Mouse (Mus musculus): ENCODE data around the gene Arl15.

The Arl15 gene

DNA sequence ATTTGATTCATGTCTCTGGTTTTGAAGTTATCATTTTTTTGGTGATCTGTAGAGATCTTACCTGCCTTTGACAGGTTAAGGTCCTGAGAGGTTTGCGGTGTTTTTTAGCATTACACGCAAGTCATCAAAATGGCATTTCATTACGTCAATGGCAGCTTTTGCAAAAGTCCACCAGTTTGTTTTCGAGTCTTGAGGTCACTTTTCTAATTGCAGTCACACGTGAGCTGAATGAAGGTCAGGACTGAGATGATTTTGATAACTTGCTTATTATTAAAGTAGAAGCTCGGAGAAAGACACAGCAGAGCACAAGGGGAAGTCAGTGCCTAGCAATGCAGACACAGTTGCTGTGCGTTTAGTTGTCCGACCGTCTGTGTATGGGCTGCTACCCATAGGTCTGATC, 8.3 kb downstream of the Arl15 start:
- no peak for DNase-seq

DNA sequence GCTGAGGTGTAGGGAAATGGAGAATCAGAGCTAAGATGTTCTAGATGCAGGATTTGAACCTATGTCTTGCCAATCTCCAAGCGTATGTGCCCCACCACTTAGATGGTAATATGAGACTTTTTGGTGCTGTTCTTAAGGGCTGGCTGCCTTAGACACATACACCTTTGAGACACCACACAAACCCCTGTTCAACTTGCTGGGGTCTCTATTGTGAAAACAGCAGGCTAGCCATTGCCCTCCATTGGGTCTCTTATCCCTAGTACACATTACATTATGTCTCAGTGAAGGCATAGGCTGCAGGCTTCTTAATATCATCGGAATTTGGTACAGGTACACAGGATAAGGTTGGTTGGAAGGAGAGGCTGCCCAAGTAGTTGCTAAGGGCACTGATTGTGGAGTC, 16.8 kb downstream of the Arl15 start:
- DNase-seq = no peak

DNA sequence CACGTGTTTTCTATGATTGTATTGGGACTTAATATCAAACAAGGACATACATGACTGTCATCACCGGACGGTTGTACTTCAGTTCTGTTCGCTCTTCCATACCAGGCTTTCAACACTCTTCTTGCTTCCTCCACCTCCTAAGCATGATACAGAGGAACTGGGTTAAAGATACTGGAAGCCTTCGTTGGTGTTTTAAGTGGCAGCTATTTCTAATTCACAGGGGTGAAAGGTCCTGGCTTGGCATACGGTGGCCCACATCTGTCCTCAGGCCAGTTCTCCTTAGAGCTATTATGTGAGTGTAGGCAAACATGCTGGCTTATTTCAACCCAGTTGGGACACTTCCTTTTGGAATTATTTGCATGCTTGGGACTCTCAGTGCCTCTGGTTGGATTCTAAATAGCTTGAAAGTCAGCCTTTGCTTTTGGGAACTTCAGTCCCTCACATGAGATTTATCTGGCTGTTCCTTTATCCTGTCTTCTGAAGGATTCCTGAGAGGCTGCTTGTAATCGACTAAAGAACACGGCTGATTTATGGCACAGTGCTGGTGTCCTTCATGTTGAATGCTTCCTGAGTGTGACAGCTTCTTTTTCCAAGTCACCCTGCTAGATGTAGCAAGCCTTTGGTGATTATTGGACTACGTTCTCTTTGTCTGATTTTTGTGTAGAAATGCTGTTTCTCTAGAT, 17.7 kb downstream of the Arl15 start:
- no peak for DNase-seq

DNA sequence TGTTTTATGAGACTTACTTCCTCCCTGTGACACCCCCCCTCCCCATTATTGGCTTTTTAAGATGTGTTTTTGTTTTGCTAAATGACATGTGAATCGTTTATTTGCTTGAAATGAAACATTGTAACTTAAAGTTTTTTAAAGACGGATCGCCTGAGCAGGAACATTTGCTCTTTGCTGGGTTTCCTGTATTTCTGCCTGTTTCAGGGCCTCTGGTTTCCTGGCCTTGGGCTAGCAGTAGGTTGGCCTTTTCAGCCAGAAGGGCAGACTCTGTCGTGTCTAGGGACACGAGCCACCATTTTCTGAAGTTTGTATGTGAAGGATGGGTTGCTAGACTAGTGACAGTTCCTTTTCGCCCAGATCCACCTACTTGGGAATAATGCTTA, 18.3 kb downstream of the Arl15 start:
- DNase-seq = no peak

DNA sequence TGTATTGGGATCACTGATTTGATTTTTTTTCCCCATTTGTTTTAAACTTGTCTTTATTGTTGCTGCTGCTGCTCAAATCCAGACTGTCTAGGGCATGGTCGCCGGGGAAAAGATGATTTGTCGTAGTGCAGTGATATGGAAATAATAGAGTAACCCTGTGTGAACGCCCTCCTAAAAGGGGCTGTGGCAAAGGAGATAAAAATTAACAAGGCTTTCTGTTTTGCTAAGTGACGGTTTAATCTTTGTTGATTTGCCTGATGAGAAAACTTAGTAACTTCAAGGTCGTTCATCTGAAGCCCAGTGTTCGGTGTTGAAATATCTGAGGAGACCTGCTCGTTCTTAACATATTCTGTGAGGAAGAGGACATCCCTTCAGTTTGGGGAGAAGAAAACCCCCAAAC, 19.8 kb downstream of the Arl15 start:
- DNase-seq = no peak

DNA sequence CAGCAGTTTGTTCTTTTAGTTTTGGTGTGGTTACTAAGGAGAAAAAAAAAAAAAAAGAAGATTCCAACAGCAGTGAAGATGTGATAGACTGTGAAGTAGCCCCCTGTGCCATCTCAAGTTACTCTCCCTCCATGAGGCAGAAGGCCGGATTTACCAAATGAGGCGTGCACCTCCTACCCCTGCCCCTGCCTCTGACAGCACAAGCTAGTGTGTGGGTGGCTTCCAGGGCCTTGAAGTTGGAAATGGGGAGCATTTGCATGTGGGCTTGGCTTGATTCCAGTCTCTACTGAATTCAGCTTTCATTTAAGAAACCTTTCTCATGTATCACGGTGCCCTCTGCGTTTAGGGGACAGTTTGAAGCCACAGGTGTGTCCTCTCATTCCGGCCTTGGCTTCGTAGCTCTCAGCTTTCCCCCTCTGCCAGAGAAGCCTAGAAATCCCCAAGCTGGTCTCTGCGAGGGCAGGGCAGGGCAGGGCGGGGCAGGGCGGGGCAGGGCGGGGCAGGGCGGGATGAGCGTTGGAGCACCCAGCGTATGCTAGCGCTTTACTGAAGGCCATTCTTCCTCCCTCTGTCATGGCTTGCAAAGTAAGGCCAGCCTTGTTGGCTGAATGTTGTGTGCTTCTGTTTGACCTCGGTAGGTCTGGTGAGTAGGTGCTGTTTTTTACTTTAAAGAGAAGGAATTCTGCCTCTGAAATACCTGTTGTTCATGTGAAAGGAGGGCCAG, 21.6 kb downstream of the Arl15 start:
- no peak for DNase-seq

DNA sequence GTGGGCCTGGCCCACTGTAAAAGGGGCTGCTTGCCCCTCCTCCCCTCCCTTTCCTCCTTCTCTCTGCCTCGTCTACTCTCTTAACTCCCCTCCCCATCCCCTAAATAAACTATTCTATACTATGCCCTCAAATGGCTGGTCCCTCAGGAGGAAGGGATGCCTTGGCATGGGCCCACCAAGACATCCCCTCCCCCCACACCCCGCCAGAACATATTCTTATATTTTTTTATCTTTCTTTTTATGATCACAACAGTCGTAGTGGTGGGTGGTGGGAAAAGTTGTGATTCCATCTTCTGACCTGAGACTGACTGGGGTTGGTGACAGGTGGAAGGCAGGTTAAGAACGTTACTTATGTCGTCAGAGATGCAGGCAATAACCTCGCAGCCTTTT, 22.1 kb downstream of the Arl15 start:
- DNase-seq = no peak

DNA sequence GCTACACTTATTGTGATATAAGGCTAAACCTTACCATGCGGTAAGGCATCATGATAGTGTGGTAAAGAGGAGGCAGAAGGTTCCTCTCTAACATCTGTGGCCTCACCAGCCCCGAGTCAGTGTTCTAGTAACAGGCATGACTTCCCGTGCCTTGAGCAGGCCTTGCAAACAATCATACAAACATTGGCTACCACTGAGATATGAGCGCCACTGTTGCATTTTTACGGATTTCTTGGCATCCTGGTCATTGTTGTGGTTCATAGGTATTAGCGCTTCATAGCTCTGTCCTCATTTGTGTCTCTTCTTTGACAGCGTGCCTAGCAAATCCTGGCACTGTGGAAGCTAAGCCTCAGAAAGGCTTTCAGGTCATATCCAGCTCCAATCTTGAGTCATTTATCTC, 24.7 kb downstream of the Arl15 start:
- no peak for DNase-seq

DNA sequence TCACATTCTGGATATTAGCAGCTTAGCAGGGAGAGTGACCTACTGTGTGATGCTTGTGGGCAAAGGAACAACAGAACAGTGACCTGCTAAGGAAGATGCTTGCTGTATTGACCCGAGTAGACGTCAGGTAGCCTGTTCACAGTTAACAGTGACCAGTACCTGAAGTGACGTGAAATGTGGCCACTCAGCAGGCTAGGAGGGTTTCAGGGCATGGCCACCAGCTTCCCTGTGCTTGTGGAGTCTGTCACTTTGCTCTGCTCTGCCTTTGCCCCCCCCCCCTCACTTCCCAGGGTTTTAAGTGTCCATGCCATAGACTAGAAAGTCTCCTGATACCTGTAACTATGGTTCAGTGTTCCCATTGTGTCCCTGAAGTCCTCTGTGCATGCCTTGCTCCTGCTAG, 25.9 kb downstream of the Arl15 start:
- no peak for DNase-seq

DNA sequence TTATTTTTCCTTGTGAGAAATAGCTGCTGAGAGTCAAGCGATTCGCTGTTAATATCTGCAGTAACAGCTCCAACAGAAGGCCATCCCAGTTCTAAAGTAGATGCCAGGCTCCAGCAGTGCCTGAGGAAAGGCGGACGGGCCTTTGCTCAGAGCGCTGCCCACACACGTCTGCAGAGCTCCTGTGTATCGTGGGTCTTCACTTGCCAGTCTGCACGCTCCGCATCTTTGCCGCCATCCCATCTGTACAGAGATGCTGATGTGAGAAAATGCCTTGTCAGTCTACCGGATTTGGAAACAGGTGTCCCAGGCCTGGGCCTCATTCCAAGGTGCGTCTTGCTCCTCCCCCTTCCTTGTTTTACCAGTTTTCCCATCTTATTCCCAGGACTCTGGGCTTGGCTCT, 27.6 kb downstream of the Arl15 start:
- DNase-seq = peak; percentile 17

DNA sequence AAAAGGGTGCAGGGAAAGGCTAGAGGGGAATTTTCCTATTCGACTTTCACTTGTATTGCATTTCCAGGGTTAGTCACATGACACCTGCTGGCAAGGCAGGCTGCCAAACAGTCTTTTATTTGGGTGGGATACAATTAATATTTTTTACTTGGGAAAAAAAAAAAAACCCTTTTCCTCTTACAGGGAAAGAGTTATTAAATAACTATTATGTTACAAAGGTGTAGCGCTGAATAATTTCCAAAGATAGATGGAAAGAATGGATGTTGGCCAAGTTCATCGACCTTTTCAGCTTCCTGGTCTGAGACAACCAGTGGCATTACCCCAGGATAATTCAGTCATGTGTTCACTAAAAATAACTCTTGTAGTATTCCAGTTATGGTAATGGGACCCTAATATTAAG, 29.7 kb downstream of the Arl15 start:
- DNase-seq = no peak

DNA sequence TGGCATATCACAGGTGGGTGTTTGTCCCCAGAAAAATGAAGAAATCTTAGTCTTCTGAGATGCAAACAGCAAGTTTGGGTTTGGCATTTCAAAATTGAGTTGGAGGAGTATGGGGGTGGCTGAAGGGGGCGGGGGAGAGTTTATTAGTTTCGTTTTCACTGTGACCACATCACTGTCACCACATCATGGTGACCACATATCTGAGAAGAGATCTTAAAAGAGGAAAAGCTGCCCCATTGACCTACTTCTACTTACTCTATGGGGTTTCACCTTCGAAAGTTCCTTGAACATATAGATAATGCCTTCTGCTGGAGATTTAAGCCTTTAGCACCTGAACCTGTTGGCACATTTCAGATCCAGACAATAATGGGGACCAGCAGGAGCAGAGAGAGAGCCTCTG, 34.3 kb downstream of the Arl15 start:
- DNase-seq = no peak

DNA sequence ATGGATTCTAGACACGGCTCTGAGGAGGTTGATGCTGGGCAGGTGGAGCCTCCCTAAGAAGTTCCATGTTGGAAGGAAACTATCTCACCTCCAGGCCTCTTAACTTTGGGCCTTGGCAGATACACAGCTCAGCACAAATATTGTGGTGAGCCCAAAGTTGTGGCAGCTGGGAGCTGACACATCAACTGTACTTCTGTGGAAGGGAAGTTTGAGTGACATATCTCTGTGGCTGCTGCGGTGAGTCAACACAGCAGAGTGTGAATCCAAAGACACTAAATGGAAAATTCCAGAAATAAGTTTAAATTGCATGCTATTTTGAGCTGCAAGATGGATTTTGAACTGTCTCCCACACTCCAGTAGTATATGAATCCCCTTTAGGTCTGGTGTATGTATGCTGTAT, 34.8 kb downstream of the Arl15 start:
- no peak for DNase-seq

DNA sequence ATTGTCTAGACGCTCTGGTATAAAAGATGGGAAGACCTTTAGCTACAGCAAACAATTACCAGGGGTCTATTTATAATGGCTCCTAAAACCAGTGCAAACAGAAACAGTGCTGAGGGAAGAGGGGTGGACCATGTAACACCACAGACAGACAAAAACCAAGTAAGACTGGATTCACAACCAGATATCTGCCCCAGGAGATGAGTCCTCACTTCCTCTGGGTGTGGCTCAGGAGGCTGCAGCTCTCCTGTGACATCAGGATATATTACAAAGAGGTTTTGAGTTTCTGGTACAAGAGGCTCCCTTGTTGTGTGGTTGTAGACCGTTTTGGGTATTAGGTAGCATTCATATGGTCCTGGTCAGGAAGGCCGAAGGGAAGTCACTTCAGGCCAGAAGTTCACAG, 36.5 kb downstream of the Arl15 start:
- DNase-seq = no peak

DNA sequence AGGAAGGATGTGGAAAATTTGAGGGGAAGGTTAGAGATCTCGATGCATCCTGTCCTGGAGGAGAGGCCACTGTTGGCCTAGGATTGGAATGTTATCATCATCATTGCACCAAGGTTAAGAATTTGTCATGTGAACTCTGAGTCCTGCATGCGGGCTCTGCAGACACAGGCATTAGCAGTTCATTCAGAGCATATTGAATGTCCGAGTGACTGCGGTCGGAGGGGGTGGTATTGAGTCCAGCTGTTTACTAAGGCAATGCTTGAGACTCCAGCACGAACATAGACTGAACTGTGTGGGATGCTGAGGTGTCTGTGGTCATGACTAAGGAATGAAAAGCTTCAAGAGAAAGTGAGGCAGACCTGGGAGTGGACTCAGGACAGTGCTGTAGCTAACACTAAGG, 38.6 kb downstream of the Arl15 start:
- no peak for DNase-seq

DNA sequence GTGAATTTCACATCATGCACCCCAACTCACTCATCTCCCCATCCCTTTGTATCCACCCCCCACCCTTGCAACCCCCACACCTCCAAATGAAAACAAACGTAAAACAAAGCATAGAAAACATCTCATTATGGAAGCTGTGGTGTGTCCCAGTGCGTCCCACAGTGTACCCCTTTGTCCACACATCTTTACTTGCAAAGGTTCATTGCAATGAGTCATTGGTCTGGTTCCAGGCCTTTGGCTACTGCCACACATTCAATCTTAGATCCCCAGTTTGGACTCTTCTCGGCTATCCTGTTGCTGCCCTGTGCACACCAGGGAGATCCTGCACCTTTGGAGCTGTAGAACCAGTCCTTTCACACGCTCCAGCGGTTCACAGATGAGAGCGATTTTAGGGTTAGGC, 41.6 kb downstream of the Arl15 start:
- no peak for DNase-seq

DNA sequence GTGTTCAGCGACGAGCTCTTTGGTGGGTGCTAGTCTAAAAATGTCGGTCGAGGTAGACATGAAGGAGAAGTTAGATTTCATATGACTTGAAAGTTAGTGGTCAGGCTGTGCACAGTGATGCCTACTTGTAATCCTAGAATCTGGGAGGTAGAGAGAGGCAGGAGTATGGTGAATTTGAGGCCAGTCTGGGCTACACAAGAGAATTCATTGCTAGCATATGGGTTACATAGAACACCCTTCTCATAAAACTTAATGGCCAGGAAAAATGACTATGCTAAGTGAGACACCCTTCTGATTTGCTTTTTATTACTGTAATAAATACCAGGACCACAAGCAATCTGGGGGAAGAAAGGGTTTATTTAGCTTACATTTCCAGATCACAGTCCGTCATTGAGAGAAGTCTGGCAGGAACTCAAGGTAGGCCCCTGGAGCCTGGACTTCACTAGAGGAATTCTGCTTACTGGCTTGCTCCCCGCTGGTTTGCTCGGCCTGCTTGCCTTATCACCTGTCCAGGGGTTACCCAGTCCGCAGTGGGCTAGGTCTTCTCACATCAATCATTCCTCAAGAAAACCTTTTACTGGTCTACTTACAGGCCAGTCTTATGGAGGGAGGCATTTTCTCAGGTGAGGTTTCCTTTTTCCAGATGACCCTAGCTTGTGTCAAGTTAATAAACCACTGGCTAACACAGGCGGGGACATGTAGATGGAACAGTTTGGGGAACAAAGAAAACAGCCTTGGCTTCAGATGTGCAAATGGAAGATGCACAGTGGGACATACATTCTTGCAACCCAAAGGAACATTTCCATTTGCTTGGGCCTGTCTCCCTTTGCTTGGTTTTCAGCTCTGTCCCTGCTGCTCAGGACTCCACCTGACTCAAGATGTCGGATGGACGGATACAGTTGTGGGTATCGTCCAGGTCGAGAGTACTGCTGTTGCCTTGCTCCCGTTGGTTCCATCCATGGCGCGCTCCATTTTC, 44.6 kb downstream of the Arl15 start:
- DNase-seq = no peak

DNA sequence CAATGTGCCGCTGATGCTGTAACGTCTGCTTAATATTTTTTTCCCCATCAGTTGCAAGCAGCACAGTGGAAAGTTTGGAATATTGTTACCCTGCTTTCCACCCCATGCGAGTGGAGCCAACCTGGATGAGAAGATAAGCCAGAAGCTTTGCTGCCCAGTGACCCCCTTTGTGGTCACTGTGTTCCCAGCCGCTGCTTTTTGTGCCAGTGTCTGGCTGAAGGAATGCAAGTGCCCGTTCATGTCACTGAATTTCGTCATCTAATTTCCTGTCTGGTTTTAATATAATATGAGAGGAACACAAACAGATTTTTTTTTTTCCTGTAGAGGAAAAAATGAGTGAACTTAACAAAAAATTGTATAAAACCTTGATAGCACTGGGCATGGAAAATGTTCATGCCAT, 46.1 kb downstream of the Arl15 start:
- no peak for DNase-seq

DNA sequence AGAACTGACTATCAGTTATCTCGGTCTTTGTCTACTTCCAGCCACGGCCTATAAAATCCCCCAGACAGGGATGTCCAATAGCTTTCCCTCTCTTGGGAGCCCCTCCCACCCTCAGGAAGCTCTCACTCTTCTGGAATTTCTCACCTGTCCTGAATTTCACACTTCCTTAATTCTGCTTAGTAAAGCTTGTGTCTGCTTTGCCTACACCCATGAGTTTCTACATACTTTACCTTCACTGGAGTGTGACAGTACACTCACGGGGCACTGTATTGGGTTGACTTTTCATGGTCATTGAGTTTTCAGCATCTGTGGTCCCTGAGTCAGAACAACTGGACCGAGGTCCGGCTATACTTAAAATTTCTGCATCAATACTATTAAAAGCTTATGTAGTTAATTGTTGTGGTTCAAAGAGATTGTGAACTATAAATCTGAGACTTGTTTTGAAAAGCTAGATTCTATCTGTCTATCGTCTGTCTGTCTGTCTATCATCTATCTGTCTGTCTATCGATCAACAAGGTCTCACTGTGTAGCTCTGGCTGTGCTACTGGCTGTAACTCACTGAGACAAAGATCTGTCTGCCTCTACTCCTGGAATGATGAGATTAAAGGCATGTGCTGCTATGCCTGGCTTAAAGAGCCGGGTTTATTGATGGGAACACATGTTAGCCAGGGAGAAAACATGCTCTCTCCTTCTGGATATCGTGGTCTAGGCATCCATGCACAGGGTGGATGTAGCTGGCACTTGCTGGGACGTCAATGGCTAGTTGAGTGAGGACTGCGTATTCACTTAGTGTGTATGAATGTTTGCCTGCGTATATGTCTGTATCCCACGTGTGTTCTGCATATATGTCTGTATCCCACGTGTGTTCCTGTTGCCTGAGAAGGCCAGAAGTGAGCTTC, 48.4 kb downstream of the Arl15 start:
- no peak for DNase-seq

DNA sequence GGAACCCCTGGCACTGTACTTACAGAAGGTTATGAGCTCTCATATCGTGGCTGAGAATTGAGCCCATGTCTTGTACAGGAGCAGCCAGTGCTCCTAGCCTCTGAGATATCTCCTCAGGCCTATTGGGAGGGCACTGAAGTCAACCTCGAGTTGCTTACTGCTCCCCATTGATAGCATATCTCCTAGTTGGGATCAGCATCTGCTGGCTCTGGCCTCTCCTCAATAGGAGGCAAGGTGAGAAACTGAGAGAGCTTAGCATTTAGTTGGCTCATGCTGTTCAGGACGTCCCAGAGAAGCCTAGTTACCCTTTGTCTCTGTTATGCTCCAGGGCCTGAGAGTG, 49.0 kb downstream of the Arl15 start:
- no peak for DNase-seq

DNA sequence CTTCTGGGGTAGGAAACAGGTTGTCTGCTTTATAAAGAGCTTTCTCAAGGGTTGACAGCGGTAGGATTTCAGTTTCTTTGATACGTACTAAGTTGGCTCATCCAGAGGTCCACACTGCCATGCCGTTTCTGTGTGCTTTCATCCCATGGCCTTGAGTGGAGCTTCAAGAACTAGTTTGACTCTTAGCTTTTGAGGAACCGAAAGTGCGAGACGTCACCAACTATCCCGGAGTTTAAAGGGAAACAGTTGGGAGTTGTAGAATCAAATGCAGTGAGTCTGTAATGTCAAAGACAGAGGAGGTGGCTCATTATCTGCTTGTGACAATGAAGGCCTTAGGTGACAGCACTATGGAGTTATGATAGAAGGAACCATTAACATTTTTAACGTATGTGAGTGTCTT, 49.6 kb downstream of the Arl15 start:
- DNase-seq = no peak

DNA sequence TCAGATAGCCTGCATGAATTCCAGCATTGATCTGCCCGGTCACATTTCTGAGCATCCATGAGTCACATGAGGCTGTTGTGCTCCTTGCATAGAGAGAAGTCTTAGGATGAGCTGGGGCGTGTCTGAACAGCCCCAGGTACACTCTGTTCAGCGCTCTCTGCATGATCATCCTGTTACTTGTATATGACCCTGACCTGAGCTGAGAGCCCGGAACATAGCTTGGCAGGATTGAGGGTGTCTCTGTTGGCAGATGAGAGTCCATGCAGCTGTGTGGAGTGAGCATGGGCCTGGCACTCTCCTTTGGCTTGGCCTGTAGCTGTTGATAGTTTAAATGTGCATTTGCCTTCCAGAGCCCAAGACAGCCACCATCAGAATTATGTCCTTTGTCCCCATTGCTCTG, 50.4 kb downstream of the Arl15 start:
- no peak for DNase-seq

DNA sequence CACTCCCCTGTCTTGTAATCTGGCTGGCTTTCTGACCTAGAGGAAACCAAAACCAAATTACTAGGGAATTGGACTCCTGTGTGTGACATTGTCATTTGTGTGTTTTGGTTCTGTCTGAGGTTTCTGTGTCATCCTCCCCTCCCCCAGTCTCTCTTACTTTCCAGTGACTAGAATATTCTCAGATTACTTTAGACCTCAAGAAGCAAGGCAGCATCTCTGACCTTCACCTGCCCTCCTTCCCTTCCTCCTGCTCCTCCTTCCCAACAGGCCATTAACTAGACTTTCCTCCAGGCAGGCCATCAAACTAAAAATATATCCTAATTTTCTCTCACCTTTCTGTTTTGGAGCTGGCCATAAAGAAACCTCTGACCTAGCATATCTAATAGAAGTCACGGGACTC, 50.9 kb downstream of the Arl15 start:
- DNase-seq = no peak
